Mouse (Mus musculus): ENCODE data around the gene Zfp598. TPM values are rescaled to one million over a fixed set of nuclear protein-coding genes. Genes with fewer than 3 reads are reported as not detected.
"Not testable (repeated sequence)": the region's sequence is repeated elsewhere in the genome, so short reads cannot be mapped to it uniquely, and the experiment has no call there.

Zfp598 gene
- polyA plus RNA-seq, 1 experiment from 2014 or later = 27.6 TPM

GRCm38 (mm10) chr17:24716166-24716682 is 46.7 kb downstream of the Zfp598 start:
- Histone ChIP-seq H3K27ac (peak overlapping the region; percentile 75), H3K9ac (0 out of 2 replicates have a peak overlapping the region, but pooled peaks have one; percentile 21), H3K9me3 (replicated peaks) (no peaks in the 10 kb centered on the region), H3K36me3 (peaks cover 29% of the 10 kb centered on the region), H3K27me3 (no peaks in the 10 kb centered on the region), H3K4me2 (no peak overlapping the region), H3K4me1 (peaks cover 23% of the 10 kb centered on the region), H3K4me3 (replicated peaks) (no peak overlapping the region)
- 88% methylated on average over 15 of the region's 15 CpGs for WGBS
- no peak for ATAC-seq (replicated peaks; ENCODE audit: low FRiP score)

GRCm38 (mm10) chr17:24717943-24718342 is 48.5 kb downstream of the Zfp598 start, which contains the start of the genes Rnf151 and Rps2:
Rnf151 (minus strand) TSS chr17:24718063.
Rps2 (plus strand) TSS chr17:24718116.
- Histone ChIP-seq H3K27ac (peak within 1 kb of the TSS; percentile 94; the same call in 1 of the 2 replicates), H3K9ac (peak within 1 kb of the TSS; percentile 96; the same call in 1 of the 2 replicates), H3K27me3 (no peaks in the 10 kb centered on the region), H3K36me3 (peaks cover 44% of the 10 kb centered on the region), H3K9me3 (replicated peaks) (no peaks in the 10 kb centered on the region), H3K4me1 (peaks cover 40% of the 10 kb centered on the region), H3K4me2 (peak within 1 kb of the TSS; percentile 70), H3K4me3 (replicated peaks) (peak within 1 kb of the TSS; percentile 98)
- WGBS = 78% methylated on average over 4 of the region's 4 CpGs
- ATAC-seq (replicated peaks; ENCODE audit: low FRiP score) = no peak

- H3K9me3 ChIP-seq (replicated peaks); ATAC-seq (replicated peaks; ENCODE audit: low FRiP score); H3K27me3 ChIP-seq: not testable (repeated sequence)
- Histone ChIP-seq H3K9ac (peak overlapping the region; percentile 96), H3K27ac (peak overlapping the region; percentile 94; the same call in 1 of the 2 replicates), H3K4me1 (peaks cover 47% of the 10 kb centered on the region), H3K36me3 (peaks cover 44% of the 10 kb centered on the region), H3K4me2 (peak overlapping the region; percentile 70), H3K4me3 (replicated peaks) (peak overlapping the region; percentile 98)
- WGBS = 60% methylated on average over 5 of the region's 5 CpGs
Observed at GRCm38 (mm10) chr17:24718938-24719337, 49.5 kb downstream of the Zfp598 start.

GRCm38 (mm10) chr17:24719494-24720222 is 50.2 kb downstream of the Zfp598 start:
- Histone ChIP-seq H3K4me2 (peak overlapping the region; percentile 70), H3K4me1 (peaks cover 47% of the 10 kb centered on the region), H3K27me3 (no peaks in the 10 kb centered on the region), H3K9ac (peak overlapping the region; percentile 96), H3K4me3 (replicated peaks) (peak overlapping the region; percentile 98), H3K27ac (peak overlapping the region; percentile 94), H3K9me3 (replicated peaks) (no peaks in the 10 kb centered on the region), H3K36me3 (peaks cover 44% of the 10 kb centered on the region)
- WGBS = under 1% methylated on average over 61 of the region's 61 CpGs
- ATAC-seq (replicated peaks; ENCODE audit: low FRiP score) = peak; percentile 96

- under 1% methylated on average over 11 of the region's 11 CpGs for WGBS
- not testable (repeated sequence) for ATAC-seq (replicated peaks; ENCODE audit: low FRiP score); H3K27me3 ChIP-seq; H3K9me3 ChIP-seq (replicated peaks)
- H3K27ac ChIP-seq = peak overlapping the region; percentile 86
- peak overlapping the region; percentile 70 for H3K4me2 ChIP-seq
- peaks cover 41% of the 10 kb centered on the region for H3K4me1 ChIP-seq
- peak overlapping the region; percentile 72 for H3K9ac ChIP-seq
- peaks cover 44% of the 10 kb centered on the region for H3K36me3 ChIP-seq
- peak overlapping the region; percentile 98 for H3K4me3 ChIP-seq (replicated peaks)
Observed at GRCm38 (mm10) chr17:24720616-24721015, 51.1 kb downstream of the Zfp598 start.

GRCm38 (mm10) chr17:24721383-24721955 is 52.0 kb downstream of the Zfp598 start:
- peak overlapping the region; percentile 72 for H3K9ac ChIP-seq
- H3K9me3 ChIP-seq (replicated peaks); H3K27me3 ChIP-seq; ATAC-seq (replicated peaks; ENCODE audit: low FRiP score): not testable (repeated sequence)
- peak overlapping the region; percentile 30; the same call in 1 of the 2 replicates for H3K27ac ChIP-seq
- H3K4me2 ChIP-seq = peak overlapping the region; percentile 70
- peaks cover 39% of the 10 kb centered on the region for H3K36me3 ChIP-seq
- H3K4me3 ChIP-seq (replicated peaks) = peak overlapping the region; percentile 98
- WGBS = 53% methylated on average over 7 of the region's 7 CpGs
- peaks cover 34% of the 10 kb centered on the region for H3K4me1 ChIP-seq

- no peak for ATAC-seq (replicated peaks; ENCODE audit: low FRiP score)
- H3K4me3 ChIP-seq (replicated peaks) = peak overlapping the region; percentile 98
- H3K27ac ChIP-seq = 0 out of 2 replicates have a peak overlapping the region, but pooled peaks have one; percentile 92
Observed at GRCm38 (mm10) chr17:24722220-24722924, 52.9 kb downstream of the Zfp598 start.

GRCm38 (mm10) chr17:24723122-24723880 is 53.8 kb downstream of the Zfp598 start:
- peak overlapping the region; percentile 91 for H3K9ac ChIP-seq
- H3K9me3 ChIP-seq (replicated peaks) = no peaks in the 10 kb centered on the region
- H3K27me3 ChIP-seq = no peaks in the 10 kb centered on the region
- no peak for ATAC-seq (replicated peaks; ENCODE audit: low FRiP score)
- H3K4me2 ChIP-seq = peak overlapping the region; percentile 70
- WGBS = 3% methylated on average over 12 of the region's 12 CpGs
- H3K4me1 ChIP-seq = peaks cover 34% of the 10 kb centered on the region
- peaks cover 22% of the 10 kb centered on the region for H3K36me3 ChIP-seq
- H3K27ac ChIP-seq = peak overlapping the region; percentile 92
- H3K4me3 ChIP-seq (replicated peaks) = peak overlapping the region; percentile 98

More at GRCm38 (mm10) chr17:24722220-24722924, 52.9 kb downstream of the Zfp598 start:
- H3K4me2 ChIP-seq = peak overlapping the region; percentile 70
- no peaks in the 10 kb centered on the region for H3K9me3 ChIP-seq (replicated peaks)
- H3K27me3 ChIP-seq = no peaks in the 10 kb centered on the region
- H3K9ac ChIP-seq = peak overlapping the region; percentile 16
- 36% methylated on average over 13 of the region's 13 CpGs for WGBS
- peaks cover 31% of the 10 kb centered on the region for H3K36me3 ChIP-seq
- H3K4me1 ChIP-seq = peaks cover 34% of the 10 kb centered on the region

GRCm38 (mm10) chr17:24723881-24724180 is 54.3 kb downstream of the Zfp598 start:
- Histone ChIP-seq H3K4me3 (replicated peaks) (peak overlapping the region; percentile 98), H3K9me3 (replicated peaks) (no peaks in the 10 kb centered on the region), H3K27ac (peak overlapping the region; percentile 92), H3K27me3 (no peaks in the 10 kb centered on the region), H3K4me1 (peaks cover 29% of the 10 kb centered on the region), H3K4me2 (peak overlapping the region; percentile 70), H3K36me3 (peaks cover 17% of the 10 kb centered on the region), H3K9ac (peak overlapping the region; percentile 91)
- WGBS = under 1% methylated on average over 15 of the region's 15 CpGs
- peak; percentile 5; the same call in 1 of the 2 replicates for ATAC-seq (replicated peaks; ENCODE audit: low FRiP score)

GRCm38 (mm10) chr17:24724184-24724583 is 54.7 kb downstream of the Zfp598 start, which contains the start of gene Ndufb10:
Ndufb10 (minus strand) TSS chr17:24724478.
- peak within 1 kb of the TSS; percentile 92 for H3K27ac ChIP-seq
- under 1% methylated on average over 30 of the region's 30 CpGs for WGBS
- peak within 1 kb of the TSS; percentile 98 for H3K4me3 ChIP-seq (replicated peaks)
- peaks cover 26% of the 10 kb centered on the region for H3K4me1 ChIP-seq
- peaks cover 16% of the 10 kb centered on the region for H3K36me3 ChIP-seq
- no peaks in the 10 kb centered on the region for H3K9me3 ChIP-seq (replicated peaks)
- H3K27me3 ChIP-seq = no peaks in the 10 kb centered on the region
- peak within 1 kb of the TSS; percentile 70 for H3K4me2 ChIP-seq
- peak; percentile 74 for ATAC-seq (replicated peaks; ENCODE audit: low FRiP score)
- H3K9ac ChIP-seq = peak within 1 kb of the TSS; percentile 91

Measured in kidney, embryonic 15.5 days (tissue).